ENCODE assay signal across 8 mouse cellular contexts in the genomic region with DNA sequence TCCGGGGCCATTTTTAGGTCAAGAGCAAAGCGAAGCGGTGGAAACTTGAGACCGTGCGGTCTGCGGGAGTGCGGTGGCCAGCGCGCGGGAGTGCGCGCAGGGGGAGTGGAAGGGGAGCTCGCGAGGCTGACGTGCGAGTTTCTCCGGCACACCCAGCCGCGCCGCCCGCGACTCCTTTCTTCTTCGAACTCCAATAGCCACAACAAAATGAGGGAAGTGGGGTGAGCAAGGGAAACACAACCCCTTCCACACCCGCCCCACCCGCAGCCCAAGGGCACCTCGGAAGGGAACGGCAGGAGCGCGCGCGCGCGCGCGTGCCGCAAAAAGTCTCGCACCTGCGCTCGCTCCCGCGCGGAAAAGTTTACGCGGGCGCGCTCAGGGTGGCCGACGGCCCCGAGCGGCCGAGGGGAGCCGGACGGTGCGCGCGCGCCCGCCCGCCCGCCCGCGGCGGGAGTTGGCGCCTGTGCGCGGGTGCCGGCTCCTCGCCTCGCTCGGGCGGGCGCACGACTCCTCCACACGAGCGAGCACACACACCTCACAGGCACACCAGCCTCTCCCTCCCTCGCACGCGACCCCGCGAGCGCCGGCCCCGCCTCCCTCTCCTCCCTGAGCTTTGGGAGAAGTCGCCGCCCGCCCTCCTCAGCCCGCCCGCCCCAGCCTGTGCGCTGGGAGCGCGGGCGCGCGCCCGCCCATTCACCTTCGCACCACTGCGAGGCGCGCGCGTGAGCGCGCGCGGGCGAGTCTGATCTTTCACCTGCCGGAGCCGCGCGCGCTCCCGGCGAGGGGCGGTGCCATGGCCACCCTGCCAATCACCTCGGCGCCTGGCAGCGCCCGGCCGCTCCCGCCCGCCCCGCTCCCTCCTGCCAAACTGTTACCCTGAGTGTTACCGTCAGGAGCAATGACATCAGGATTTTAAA.
DNase-seq lines count a peak whose midpoint lies in the region; ATAC-seq and TF ChIP-seq lines count a peak whose summit lies in the region.

No protein-coding gene starts in this region.

- no peaks in the 10 kb centered on the region for H3K36me3 ChIP-seq in liver, postnatal 0 days (replicated peaks; ENCODE audit: insufficient read depth, low read length)
- H3K36me3 ChIP-seq in neural tube, embryonic 13.5 days = no peaks in the 10 kb centered on the region
- no peaks in the 10 kb centered on the region for H3K36me3 ChIP-seq in testis, adult 2 months (ENCODE audit: control insufficient read depth, insufficient read depth, low read length)

- peak overlapping the region; percentile 90 for H3K4me2 ChIP-seq in liver, postnatal 0 days (ENCODE audit: low read depth, low read length)
- H3K4me2 ChIP-seq in neural tube, embryonic 13.5 days = peak overlapping the region; percentile 98

- no peaks in the 10 kb centered on the region for H3K9me3 ChIP-seq in liver, postnatal 0 days (ENCODE audit: low read length)
- H3K9me3 ChIP-seq in neural tube, embryonic 13.5 days = no peaks in the 10 kb centered on the region

- DNase-seq in layer of hippocampus, adult 2 months (ENCODE audit: low spot score in 2 of 2) = no peak
- no peak for DNase-seq in layer of hippocampus, adult 8-10 months (ENCODE audit: low spot score in 2 of 2)
- peak; percentile 93 for DNase-seq in embryo, embryonic 11 days
- peak; percentile 66 to 73 for DNase-seq in heart, adult 9 months (ENCODE audit: low spot score in 2 of 2)
- DNase-seq in kidney, adult 8-10 months = peak; percentile 82 to 87
- DNase-seq in liver, postnatal 0 days = peak; percentile 88

- TF ChIP-seq POLR2A in testis, adult 2 months (IDR thresholded peaks at IDR 0.05; ENCODE audit: control insufficient read depth, low read depth, low read length) = no peak

- no peak overlapping the region for H3K27ac ChIP-seq in layer of hippocampus, adult 2 months
- H3K27ac ChIP-seq in liver, postnatal 0 days (ENCODE audit: low read depth) = no peak overlapping the region
- peak overlapping the region; percentile 64 for H3K27ac ChIP-seq in neural tube, embryonic 13.5 days (replicated peaks)
- H3K27ac ChIP-seq in testis, adult 2 months (ENCODE audit: control insufficient read depth, insufficient read depth, low read depth, low read length) = peak overlapping the region; percentile 4

- peak overlapping the region; percentile 63 for H3K4me3 ChIP-seq in layer of hippocampus, adult 2 months
- peak overlapping the region; percentile 75 for H3K4me3 ChIP-seq in liver, postnatal 0 days (ENCODE audit: low read depth, low read length)
- peak overlapping the region; percentile 59 for H3K4me3 ChIP-seq in neural tube, embryonic 13.5 days
- peak overlapping the region; percentile 63 for H3K4me3 ChIP-seq in testis, adult 2 months (ENCODE audit: control insufficient read depth, low read depth, low read length)

- peaks cover 25% of the 10 kb centered on the region; the same call in 1 of the 2 replicates for H3K27me3 ChIP-seq in liver, postnatal 0 days (ENCODE audit: insufficient read depth, low read length)
- peaks cover 91% of the 10 kb centered on the region for H3K27me3 ChIP-seq in neural tube, embryonic 13.5 days
- no peaks in the 10 kb centered on the region for H3K27me3 ChIP-seq in testis, adult 2 months (ENCODE audit: control insufficient read depth, insufficient read depth, low read length)

- peak; percentile 92 for ATAC-seq in liver, postnatal 0 days
- peak; percentile 76 for ATAC-seq in neural tube, embryonic 13.5 days (ENCODE audit: low read depth)

- peaks cover 7% of the 10 kb centered on the region for H3K4me1 ChIP-seq in liver, postnatal 0 days (ENCODE audit: insufficient read depth)
- H3K4me1 ChIP-seq in neural tube, embryonic 13.5 days (replicated peaks) = peaks cover 53% of the 10 kb centered on the region
- peaks cover 19% of the 10 kb centered on the region for H3K4me1 ChIP-seq in testis, adult 2 months (ENCODE audit: control insufficient read depth, insufficient read depth, low read length)

- peak overlapping the region; percentile 72 for H3K9ac ChIP-seq in liver, postnatal 0 days (replicated peaks)
- peak overlapping the region; percentile 70 for H3K9ac ChIP-seq in neural tube, embryonic 13.5 days

- 1% methylated on average over 78 of the region's 123 CpGs for WGBS in liver, postnatal 0 days (ENCODE audit: insufficient replicate concordance)
- WGBS in neural tube, embryonic 13.5 days = 3% methylated on average over 103 of the region's 123 CpGs

- TF ChIP-seq CTCF in layer of hippocampus, adult 2 months (conservative IDR thresholded peaks at IDR 0.05) = no peak
- no peak for TF ChIP-seq CTCF in liver, postnatal 0 days (IDR thresholded peaks at IDR 0.05; ENCODE audit: low read depth)
- no peak for TF ChIP-seq CTCF in testis, adult 2 months (IDR thresholded peaks at IDR 0.05; ENCODE audit: control insufficient read depth, insufficient read depth, insufficient replicate concordance, low read depth, low read length)

- TF ChIP-seq EP300 in liver, postnatal 0 days (IDR thresholded peaks at IDR 0.05; ENCODE audit: low read depth) = no peak

Comparison
In these comparisons a context has a peak if more than half of its experiments do, and no peak if none do; other contexts are left out.
1. DNase-seq: peak in embryo, embryonic 11 days (single experiment), heart, adult 9 months (2 of 2), kidney, adult 8-10 months (2 of 2) and liver, postnatal 0 days (single experiment); none in layer of hippocampus, adult 2 months (0 of 2) and layer of hippocampus, adult 8-10 months (0 of 2).
2. H3K27ac ChIP-seq: peak in neural tube, embryonic 13.5 days (single experiment) and testis, adult 2 months (single experiment); none in layer of hippocampus, adult 2 months (single experiment) and liver, postnatal 0 days (single experiment).
3. Peak in every context shown above with its lines, with median percentiles within 50 percentile points of each other: H3K4me3 ChIP-seq.